Comparison of ENCODE assay signal across 13 mouse cellular contexts in genomic region chr2:154764828-154765497, GRCm38 (mm10). TPM values are rescaled to one million over a fixed set of nuclear protein-coding genes. Genes with fewer than 3 reads are reported as not detected.
A peak's percentile ranks its signal among the peaks of the same experiment; 100 is the strongest.
DNase-seq lines count a peak whose midpoint lies in the region; ATAC-seq and TF ChIP-seq lines count a peak whose summit lies in the region.
"Had no signal": no experiment of that assay in that cellular context is flagged by ENCODE, and none has a peak within 500 bp of the region (broad histone marks: within the 10 kb centered on the region; RNA-seq: fewer than 3 reads in every experiment).

No protein-coding gene starts in this region.

- H3K36me3 ChIP-seq in kidney, embryonic 15.5 days = no peaks in the 10 kb centered on the region
- H3K36me3 ChIP-seq in ES-Bruce4 (ENCODE audit: control insufficient read depth, insufficient read depth, low read length, poor library complexity, severe bottlenecking) = no peaks in the 10 kb centered on the region
- H3K36me3 ChIP-seq in liver, postnatal 0 days (replicated peaks; ENCODE audit: insufficient read depth, low read length) = no peaks in the 10 kb centered on the region
- H3K36me3 ChIP-seq: forebrain, embryonic 10.5 days; midbrain, embryonic 13.5 days had no signal

- H3K4me2 ChIP-seq in kidney, embryonic 15.5 days = no peak overlapping the region
- H3K4me2 ChIP-seq in liver, postnatal 0 days (ENCODE audit: low read depth, low read length) = peak overlapping the region; percentile 4; the same call in 1 of the 2 replicates
- H3K4me2 ChIP-seq: midbrain, embryonic 13.5 days had no signal

- H3K4me1 ChIP-seq in kidney, embryonic 15.5 days = peaks cover 16% of the 10 kb centered on the region
- no peaks in the 10 kb centered on the region for H3K4me1 ChIP-seq in ES-Bruce4 (ENCODE audit: control insufficient read depth, insufficient read depth, low read length)
- H3K4me1 ChIP-seq in cortical plate, adult 2 months (ENCODE audit: control insufficient read depth, insufficient read depth, low read length) = no peaks in the 10 kb centered on the region
- H3K4me1 ChIP-seq in liver, postnatal 0 days (ENCODE audit: insufficient read depth) = peaks cover 26% of the 10 kb centered on the region
- H3K4me1 ChIP-seq: midbrain, embryonic 13.5 days had no signal

- peak; percentile 34 for TF ChIP-seq CTCF in ES-Bruce4 (IDR thresholded peaks at IDR 0.05; ENCODE audit: low read depth, low read length)
- 0 out of 2 replicates have a peak, but pooled peaks have one; percentile 3 for TF ChIP-seq CTCF in cortical plate, adult 2 months (IDR thresholded peaks at IDR 0.05; ENCODE audit: extremely low read depth, insufficient read depth, low read length)
- peak; percentile 66 for TF ChIP-seq CTCF in liver, postnatal 0 days (IDR thresholded peaks at IDR 0.05; ENCODE audit: low read depth)

- peak overlapping the region; percentile 41; the same call in 1 of the 2 replicates for H3K27ac ChIP-seq in kidney, embryonic 15.5 days
- H3K27ac ChIP-seq in ES-Bruce4 (ENCODE audit: insufficient read depth, low read length) = no peak overlapping the region
- no peak overlapping the region for H3K27ac ChIP-seq in cortical plate, adult 2 months (ENCODE audit: insufficient read depth, low read length)
- H3K27ac ChIP-seq in liver, postnatal 0 days (ENCODE audit: low read depth) = peak overlapping the region; percentile 70
- H3K27ac ChIP-seq: forebrain, embryonic 10.5 days; midbrain, embryonic 13.5 days had no signal

- no peak for DNase-seq in kidney, adult 11 months
- peak; percentile 64 for DNase-seq in liver, postnatal 0 days
- no peak for DNase-seq in B cell, adult 2 months
- DNase-seq in embryo, embryonic 11 days = no peak
- DNase-seq: adrenal gland, postnatal 25 days; cerebellum, postnatal 14 days had no signal

- H3K9ac ChIP-seq in kidney, embryonic 15.5 days = no peak overlapping the region
- no peak overlapping the region for H3K9ac ChIP-seq in ES-Bruce4 (ENCODE audit: low read depth, poor library complexity, severe bottlenecking)
- H3K9ac ChIP-seq in liver, postnatal 0 days (replicated peaks) = peak overlapping the region; percentile 5; the same call in 1 of the 2 replicates
- H3K9ac ChIP-seq: midbrain, embryonic 13.5 days had no signal

- peak; percentile 52 for ATAC-seq in kidney, embryonic 15.5 days (replicated peaks; ENCODE audit: low FRiP score)
- ATAC-seq in liver, postnatal 0 days = peak; percentile 97
- ATAC-seq: inflammation-experienced regulatory T-cells, adult 6 months; midbrain, embryonic 13.5 days had no signal

- TF ChIP-seq EP300 in ES-Bruce4 (IDR thresholded peaks at IDR 0.05; ENCODE audit: insufficient read depth, low read depth, low read length) = no peak
- peak; percentile 91 for TF ChIP-seq EP300 in liver, postnatal 0 days (IDR thresholded peaks at IDR 0.05; ENCODE audit: low read depth)

- no peaks in the 10 kb centered on the region for H3K9me3 ChIP-seq in kidney, embryonic 15.5 days (replicated peaks)
- H3K9me3 ChIP-seq in ES-Bruce4 (replicated peaks; ENCODE audit: control insufficient read depth, insufficient read depth, low read length, poor library complexity, severe bottlenecking) = peaks cover 3% of the 10 kb centered on the region; the same call in 1 of the 2 replicates
- H3K9me3 ChIP-seq in liver, postnatal 0 days (ENCODE audit: low read length) = no peaks in the 10 kb centered on the region
- H3K9me3 ChIP-seq: midbrain, embryonic 13.5 days had no signal

- 82% methylated on average over 9 of the region's 9 CpGs for WGBS in kidney, embryonic 15.5 days
- WGBS in liver, postnatal 0 days (ENCODE audit: insufficient replicate concordance) = 77% methylated on average over 9 of the region's 9 CpGs

- TF ChIP-seq POLR2A in ES-Bruce4 (IDR thresholded peaks at IDR 0.05; ENCODE audit: insufficient read depth, low read length) = no peak
- no peak for TF ChIP-seq POLR2A in cortical plate, adult 2 months (IDR thresholded peaks at IDR 0.05; ENCODE audit: extremely low read depth, insufficient read depth, low read length)

- H3K4me3 ChIP-seq in kidney, embryonic 15.5 days (replicated peaks) = no peak overlapping the region
- H3K4me3 ChIP-seq in ES-Bruce4 (ENCODE audit: low read depth, low read length) = no peak overlapping the region
- H3K4me3 ChIP-seq in cortical plate, adult 2 months (ENCODE audit: insufficient read depth, low read length) = no peak overlapping the region
- H3K4me3 ChIP-seq in liver, postnatal 0 days (ENCODE audit: low read depth, low read length) = no peak overlapping the region
- H3K4me3 ChIP-seq: forebrain, embryonic 10.5 days; midbrain, embryonic 13.5 days had no signal

- H3K27me3 ChIP-seq in kidney, embryonic 15.5 days = no peaks in the 10 kb centered on the region
- H3K27me3 ChIP-seq in ES-Bruce4 (ENCODE audit: control insufficient read depth, insufficient read depth, low read length, poor library complexity, severe bottlenecking) = no peaks in the 10 kb centered on the region
- no peaks in the 10 kb centered on the region for H3K27me3 ChIP-seq in liver, postnatal 0 days (ENCODE audit: insufficient read depth, low read length)
- H3K27me3 ChIP-seq: midbrain, embryonic 13.5 days had no signal

RNA-seq across cellular contexts. Expression of gene Gm14214, which starts 4.9 kb away (rescaled TPM):
- polyA plus RNA-seq in kidney, embryonic 15.5 days (2015; fragmentation: Nextera tagmentation; extraction: Ambion mirVana) = not detected in 2 replicates
- polyA plus RNA-seq in ES-Bruce4 (2011; ENCODE audit: insufficient read depth, insufficient read length, low read depth, missing spikeins) = 1.2 and 1.4 TPM in 2 replicates
- polyA plus RNA-seq in cortical plate, adult 2 months (2012; rRNA removed) = not detected in 2 replicates
- polyA plus RNA-seq in liver, postnatal 0 days (2015; fragmentation: Nextera tagmentation; extraction: Ambion mirVana) = not detected in 2 replicates
- polyA plus RNA-seq: forebrain, embryonic 10.5 days; gonadal fat pad, adult 2 months; inflammation-experienced regulatory T-cells, adult 6 months; midbrain, embryonic 13.5 days had no signal

RNA-seq across cellular contexts. Expression of gene Raly, which starts 25.9 kb away (rescaled TPM):
- polyA plus RNA-seq in kidney, embryonic 15.5 days (2015; fragmentation: Nextera tagmentation; extraction: Ambion mirVana) = 47.3 and 54.3 TPM in 2 replicates
- 228 and 241 TPM in 2 replicates for polyA plus RNA-seq in ES-Bruce4 (2011; ENCODE audit: insufficient read depth, insufficient read length, low read depth, missing spikeins)
- polyA plus RNA-seq in cortical plate, adult 2 months (2012; rRNA removed) = 135 TPM in 2 replicates
- polyA plus RNA-seq in liver, postnatal 0 days (2015; fragmentation: Nextera tagmentation; extraction: Ambion mirVana) = 10.0 and 12.1 TPM in 2 replicates

RNA-seq across cellular contexts. Expression of gene a, which starts 26.2 kb away (rescaled TPM):
- polyA plus RNA-seq in kidney, embryonic 15.5 days (2015; fragmentation: Nextera tagmentation; extraction: Ambion mirVana) = 0.66 and 0.91 TPM in 2 replicates
- polyA plus RNA-seq in ES-Bruce4 (2011; ENCODE audit: insufficient read depth, insufficient read length, low read depth, missing spikeins) = not detected in 2 replicates
- polyA plus RNA-seq in cortical plate, adult 2 months (2012; rRNA removed) = 0.54 TPM in 1 of 2 replicates, not detected in the other
- 0.31 TPM in 1 of 2 replicates, not detected in the other for polyA plus RNA-seq in liver, postnatal 0 days (2015; fragmentation: Nextera tagmentation; extraction: Ambion mirVana)
- polyA plus RNA-seq: inflammation-experienced regulatory T-cells, adult 6 months had no signal

Comparison
In these comparisons a context has a peak if more than half of its experiments do, and no peak if none do; other contexts are left out.
1. H3K27ac ChIP-seq: peak in kidney, embryonic 15.5 days (single experiment) and liver, postnatal 0 days (single experiment); none in ES-Bruce4 (single experiment) and cortical plate, adult 2 months (single experiment).
2. CTCF ChIP-seq: peak in every context shown above with its lines; median percentile 66 in liver, postnatal 0 days; 34 in ES-Bruce4; 3 in cortical plate, adult 2 months.